In genomic region chr4:57547785-57548184, GRCm38 (mm10) we compare ENCODE assay signal across 23 mouse cellular contexts.
"Had no signal": no experiment of that assay in that cellular context is flagged by ENCODE, and none has a peak within 500 bp of the region (broad histone marks: within the 10 kb centered on the region; RNA-seq: fewer than 3 reads in every experiment).

No protein-coding gene starts in this region.

- H3K9me3 ChIP-seq: heart, embryonic 10.5 days; heart, embryonic 12.5 days; hindbrain, embryonic 10.5 days; hindbrain, embryonic 12.5 days; intestine, embryonic 15.5 days; limb, embryonic 13.5 days; limb, embryonic 15.5 days had no signal

- H3K36me3 ChIP-seq: heart, embryonic 10.5 days; heart, embryonic 12.5 days; hindbrain, embryonic 10.5 days; hindbrain, embryonic 12.5 days; intestine, embryonic 15.5 days; limb, embryonic 13.5 days; limb, embryonic 15.5 days had no signal

- ATAC-seq: hindbrain, embryonic 16.5 days; inflammation-experienced regulatory T-cells, adult 6 months; intestine, embryonic 15.5 days; intestine, postnatal 0 days had no signal

- H3K4me2 ChIP-seq: heart, embryonic 12.5 days; hindbrain, embryonic 12.5 days; hindbrain, embryonic 14.5 days; intestine, embryonic 15.5 days; limb, embryonic 13.5 days; limb, embryonic 15.5 days had no signal

- H3K9ac ChIP-seq: heart, embryonic 12.5 days; hindbrain, embryonic 12.5 days; hindbrain, embryonic 14.5 days; intestine, embryonic 15.5 days; limb, embryonic 13.5 days; limb, embryonic 15.5 days had no signal

- H3K4me1 ChIP-seq: intestine, embryonic 15.5 days had no signal

- H3K27me3 ChIP-seq: heart, embryonic 12.5 days; hindbrain, embryonic 12.5 days; intestine, embryonic 15.5 days; limb, embryonic 13.5 days; limb, embryonic 15.5 days had no signal

- H3K27ac ChIP-seq: gastrocnemius, adult 2 months; heart, embryonic 10.5 days; hindbrain, embryonic 10.5 days; hindbrain, embryonic 12.5 days; hindbrain, embryonic 14.5 days; intestine, embryonic 15.5 days; layer of hippocampus, adult 2 months; limb, embryonic 13.5 days; limb, embryonic 15.5 days had no signal

- H3K4me3 ChIP-seq: gastrocnemius, adult 2 months; heart, embryonic 10.5 days; heart, embryonic 12.5 days; hindbrain, embryonic 10.5 days; hindbrain, embryonic 12.5 days; intestine, embryonic 15.5 days; layer of hippocampus, adult 2 months; limb, embryonic 13.5 days; limb, embryonic 15.5 days had no signal

- DNase-seq: gastrocnemius, adult 2 months; gastrocnemius, postnatal 10 days; gastrocnemius, postnatal 25 days; heart, adult 18-20 months; heart, postnatal 4 days; kidney, adult 18-20 months; kidney, adult 8-10 months; kidney, postnatal 10 days; kidney, postnatal 25 days; kidney, postnatal 4 days; left cerebral cortex, postnatal 4 days had no signal
